Mouse (Mus musculus) stomach, postnatal 0 days (tissue): ENCODE measurements around the gene Bicc1.
A peak's percentile ranks its signal among the peaks of the same experiment; 100 is the strongest.

Source experiments
- CTCF ChIP-seq: IDR thresholded peaks from 2 replicates; pipeline ENCODE4 v1.5.1; 2016; ENCODE audit warnings: antibody characterized with exemption, low read depth, mild to moderate bottlenecking, moderate library complexity
- EP300 ChIP-seq: optimal IDR thresholded peaks from 2 replicates; pipeline ENCODE3; 2016; ENCODE audit warnings: antibody characterized with exemption

DNA sequence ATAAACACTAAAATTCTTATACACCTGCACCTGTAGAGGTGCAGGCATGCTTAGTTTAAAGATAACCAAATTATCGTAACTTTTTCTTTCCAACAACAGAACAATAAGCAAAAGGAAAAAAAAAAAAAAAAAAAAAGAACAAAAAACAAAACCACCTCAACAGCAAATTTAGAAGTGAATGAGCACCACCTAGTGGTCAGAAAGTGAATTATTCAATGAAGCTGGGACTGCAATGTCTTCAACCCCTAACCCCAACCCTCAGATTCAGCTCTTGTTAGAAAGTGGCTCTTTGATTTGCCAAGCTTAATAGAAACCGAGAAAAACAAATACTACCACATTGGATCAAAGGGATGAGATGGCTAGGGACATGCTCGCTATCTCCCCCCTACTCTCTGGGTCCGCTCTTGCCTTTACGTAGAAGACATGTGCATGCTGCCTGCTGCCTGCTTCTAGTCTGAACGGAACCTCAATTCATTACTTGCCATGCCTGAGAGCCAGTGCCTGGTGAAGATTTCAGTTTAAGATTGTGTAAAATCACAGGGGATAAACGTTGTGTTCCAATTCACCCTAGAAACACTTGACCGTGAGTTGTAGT lies 195.8 kb downstream of the Bicc1 start:
- peak; percentile 79 for TF ChIP-seq CTCF
- TF ChIP-seq EP300: no peak
